Mouse (Mus musculus) urinary bladder, adult 2 months (tissue): Measurements from ENCODE around the gene Mrpl28. TPM values are rescaled to one million over a fixed set of nuclear protein-coding genes. Genes with fewer than 3 reads are reported as not detected.
"Not testable (repeated sequence)": the region's sequence is repeated elsewhere in the genome, so short reads cannot be mapped to it uniquely, and the experiment has no call there.

Experiments used
- DNase-seq: peaks from one replicate; pipeline ENCODE4 v3.0.0; 2022; ENCODE audit warnings: low spot score
- polyA plus RNA-seq: library from polyadenylated mRNA; depleted of rRNA; stranded (reverse); fragments of >200 nt; gene quantifications from 2 replicates; pipeline ENCODE4 v1.2.3, GENCODE M21; 2012; rRNA removed

Mrpl28 gene
- polyA plus RNA-seq, 1 experiment: 76.4 TPM

- not testable (repeated sequence) for DNase-seq
Observed at GRCm38 (mm10) chr17:26175248-26175647, 51.9 kb downstream of the Mrpl28 start.

Other genes with a start within 250 kb of the Mrpl28 start
- gene Mettl26, start 248.4 kb upstream of the Mrpl28 start, polyA plus RNA-seq: 61.0 and 67.8 TPM in 2 replicates
- 0.77 and 0.93 TPM in 2 replicates for gene Wfikkn1, start 242.6 kb upstream of the Mrpl28 start, polyA plus RNA-seq
- 36.7 and 44.3 TPM in 2 replicates for gene Rab40c, start 203.8 kb upstream of the Mrpl28 start, polyA plus RNA-seq
- gene Pigq, start 178.6 kb upstream of the Mrpl28 start, polyA plus RNA-seq: 48.7 and 53.5 TPM in 2 replicates
- 0.15 TPM in 1 of 2 replicates, not detected in the other for gene Nhlrc4, start 178.5 kb upstream of the Mrpl28 start, polyA plus RNA-seq
- 0.06 and 0.07 TPM in 2 replicates for gene A930017K11Rik, start 170.9 kb upstream of the Mrpl28 start, polyA plus RNA-seq
- 30.1 and 32.4 TPM in 2 replicates for gene Capn15, start 137.7 kb upstream of the Mrpl28 start, polyA plus RNA-seq
- gene Rab11fip3, start 53.9 kb upstream of the Mrpl28 start, polyA plus RNA-seq: 21.2 and 28.6 TPM in 2 replicates
- 81.4 and 105 TPM in 2 replicates for gene Decr2, start 33.2 kb upstream of the Mrpl28 start, polyA plus RNA-seq
- 13.9 and 20.6 TPM in 2 replicates for gene Nme4, start 27.9 kb upstream of the Mrpl28 start, polyA plus RNA-seq
- gene Tmem8, start 10.2 kb upstream of the Mrpl28 start, polyA plus RNA-seq: 17.1 and 21.8 TPM in 2 replicates
- 22.2 and 24.4 TPM in 2 replicates for gene Axin1, start 15.2 kb downstream of the Mrpl28 start, polyA plus RNA-seq
- gene Pdia2, start 75.6 kb downstream of the Mrpl28 start, polyA plus RNA-seq: 0.41 and 0.72 TPM in 2 replicates
- 46.4 and 47.9 TPM in 2 replicates for gene Rgs11, start 79.5 kb downstream of the Mrpl28 start, polyA plus RNA-seq
- gene Arhgdig, start 84.3 kb downstream of the Mrpl28 start, polyA plus RNA-seq: 7.2 and 12.5 TPM in 2 replicates
- 89.4 and 106 TPM in 2 replicates for gene Fam234a, start 120.7 kb downstream of the Mrpl28 start, polyA plus RNA-seq
- 51.1 and 65.5 TPM in 2 replicates for gene Luc7l, start 129.4 kb downstream of the Mrpl28 start, polyA plus RNA-seq